Mouse (Mus musculus) limb, embryonic 12.5 days (tissue): Measurements from ENCODE around the gene Med18. TPM values are rescaled to one million over a fixed set of nuclear protein-coding genes. Genes with fewer than 3 reads are reported as not detected.

Experiments used
- ATAC-seq: fragments of 200-750 bp; cut with Nextera tagmentation; 2 replicates; pipeline ENCODE4 v1.8.0; 2017; ENCODE audit warnings: low read depth, moderate TSS enrichment; ENCODE audit not compliant: insufficient number of reproducible peaks, insufficient read depth, low FRiP score, low TSS enrichment
- H3K27ac ChIP-seq: fragments of 300-500 bp; sonication (generic); 2 replicates; pipeline ENCODE4 v1.5.1; 2016; ENCODE audit warnings: mild to moderate bottlenecking, moderate library complexity
- H3K27me3 ChIP-seq: fragments of 300-500 bp; sonication (generic); 2 replicates; pipeline ENCODE4 v1.6.1; 2016; ENCODE audit warnings: mild to moderate bottlenecking, moderate library complexity
- H3K36me3 ChIP-seq: fragments of 300-500 bp; sonication (generic); 2 replicates; pipeline ENCODE4 v1.6.1; 2016; ENCODE audit warnings: mild to moderate bottlenecking, moderate library complexity
- H3K4me1 ChIP-seq: fragments of 300-500 bp; sonication (generic); replicated peaks from 2 replicates; pipeline ENCODE4 v1.6.1; 2016
- H3K4me2 ChIP-seq: fragments of 300-500 bp; sonication (generic); 2 replicates; pipeline ENCODE4 v1.6.1; 2016; ENCODE audit warnings: mild to moderate bottlenecking, moderate library complexity
- H3K4me3 ChIP-seq: fragments of 300-500 bp; sonication (generic); replicated peaks from 2 replicates; pipeline ENCODE4 v1.5.1; 2016; ENCODE audit warnings: mild to moderate bottlenecking
- H3K9ac ChIP-seq: fragments of 300-500 bp; sonication (generic); replicated peaks from 2 replicates; pipeline ENCODE4 v1.6.1; 2016; ENCODE audit warnings: mild to moderate bottlenecking, moderate library complexity
- H3K9me3 ChIP-seq: fragments of 300-500 bp; sonication (generic); 2 replicates; pipeline ENCODE4 v1.6.1; 2016; ENCODE audit warnings: mild to moderate bottlenecking, moderate library complexity
- WGBS: fragments of 180-500 bp; shearing (Covaris S2); methylation state at CpG from one replicate; pipeline ENCODE4 v1.1.7; 2016; 5-methylcytosine and 5-hydroxymethylcytosine counted together
- polyA plus RNA-seq: library from polyadenylated mRNA; unstranded; fragments of >200 nt; fragmentation: Nextera tagmentation; extraction: Ambion mirVana; gene quantifications from 2 replicates; pipeline ENCODE4 v1.2.1, GENCODE M21; 2016

Med18 gene
- polyA plus RNA-seq, 1 experiment from 2014 or later = 35.0 TPM

DNA sequence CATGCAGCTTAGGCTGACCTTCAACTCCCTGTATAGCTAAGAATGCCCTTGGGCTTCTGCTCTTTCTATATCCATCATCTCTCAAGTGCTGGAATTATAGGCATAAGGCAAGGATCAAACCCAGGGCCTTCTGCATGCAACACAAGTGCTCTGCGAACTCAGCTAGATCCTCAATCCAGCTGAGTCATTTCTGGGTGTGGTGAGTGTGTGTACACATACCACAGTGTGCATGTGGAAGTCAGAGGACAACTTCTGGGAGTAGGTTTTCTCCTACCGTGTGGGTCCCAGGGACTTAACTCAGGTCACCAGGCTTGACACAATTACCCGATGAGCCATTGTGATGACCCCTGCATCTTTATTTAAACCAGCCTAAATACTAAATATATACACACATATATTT lies 13.9 kb downstream of the Med18 start:
- WGBS = 85% methylated on average over 3 of the region's 3 CpGs
- H3K4me3 ChIP-seq = no peak overlapping the region
- H3K27me3 ChIP-seq = no peaks in the 10 kb centered on the region
- no peaks in the 10 kb centered on the region for H3K9me3 ChIP-seq
- H3K36me3 ChIP-seq = no peaks in the 10 kb centered on the region
- H3K9ac ChIP-seq = no peak overlapping the region
- no peak overlapping the region for H3K27ac ChIP-seq
- no peak overlapping the region for H3K4me2 ChIP-seq
- ATAC-seq = no peak
- no peaks in the 10 kb centered on the region for H3K4me1 ChIP-seq

DNA sequence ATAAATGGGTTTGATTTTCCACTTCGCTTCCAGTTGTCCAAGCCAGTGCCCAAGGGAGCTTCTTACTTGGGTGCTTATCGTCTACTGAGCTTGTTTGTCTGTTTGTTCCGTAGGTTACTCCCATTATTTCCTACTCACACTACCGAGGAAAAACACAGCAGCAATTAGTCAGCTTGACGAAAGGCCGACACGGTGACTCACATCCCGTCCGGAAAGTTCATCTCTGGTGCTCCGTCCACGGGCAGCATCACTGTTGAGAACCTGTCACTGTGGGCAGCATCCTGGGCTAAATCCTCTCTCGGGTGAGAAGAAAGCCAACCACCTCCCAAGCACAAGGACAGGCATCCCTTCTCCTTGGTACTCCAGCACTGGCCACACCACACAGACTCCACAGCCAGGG lies 17.6 kb downstream of the Med18 start:
- 86% methylated on average over 12 of the region's 12 CpGs for WGBS
- Histone ChIP-seq H3K9me3 (0 out of 2 replicates have a peak, but pooled peaks cover 4% of the 10 kb centered on the region), H3K27me3 (no peaks in the 10 kb centered on the region), H3K9ac (no peak overlapping the region), H3K4me1 (no peaks in the 10 kb centered on the region), H3K4me3 (no peak overlapping the region), H3K36me3 (no peaks in the 10 kb centered on the region), H3K27ac (no peak overlapping the region), H3K4me2 (no peak overlapping the region)
- no peak for ATAC-seq

DNA sequence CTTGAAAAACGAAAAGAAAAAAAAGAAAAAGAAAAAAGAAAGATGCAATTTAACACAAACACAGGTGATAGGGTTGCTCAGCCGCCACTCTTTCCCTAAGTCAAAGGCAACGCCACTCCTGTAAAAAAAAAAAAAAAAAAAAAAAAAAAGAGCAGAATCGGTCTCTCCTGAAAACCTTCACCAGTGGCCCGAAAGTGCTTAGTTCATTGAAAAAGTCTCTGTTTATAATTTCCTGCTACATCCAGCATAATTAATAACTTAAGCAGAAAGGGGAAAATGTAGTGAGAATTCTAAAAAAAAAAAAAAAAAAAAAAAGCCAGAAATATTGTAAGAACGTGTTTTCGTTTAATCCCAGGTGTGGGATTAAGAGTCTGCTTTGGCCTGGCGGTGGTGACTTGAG lies 19.2 kb downstream of the Med18 start:
- Histone ChIP-seq H3K27ac (no peak overlapping the region), H3K36me3 (no peaks in the 10 kb centered on the region), H3K4me1 (no peaks in the 10 kb centered on the region), H3K9me3 (0 out of 2 replicates have a peak, but pooled peaks cover 4% of the 10 kb centered on the region), H3K4me3 (no peak overlapping the region), H3K4me2 (no peak overlapping the region), H3K9ac (no peak overlapping the region), H3K27me3 (no peaks in the 10 kb centered on the region)
- no peak for ATAC-seq
- WGBS = 85% methylated on average over 8 of the region's 8 CpGs

DNA sequence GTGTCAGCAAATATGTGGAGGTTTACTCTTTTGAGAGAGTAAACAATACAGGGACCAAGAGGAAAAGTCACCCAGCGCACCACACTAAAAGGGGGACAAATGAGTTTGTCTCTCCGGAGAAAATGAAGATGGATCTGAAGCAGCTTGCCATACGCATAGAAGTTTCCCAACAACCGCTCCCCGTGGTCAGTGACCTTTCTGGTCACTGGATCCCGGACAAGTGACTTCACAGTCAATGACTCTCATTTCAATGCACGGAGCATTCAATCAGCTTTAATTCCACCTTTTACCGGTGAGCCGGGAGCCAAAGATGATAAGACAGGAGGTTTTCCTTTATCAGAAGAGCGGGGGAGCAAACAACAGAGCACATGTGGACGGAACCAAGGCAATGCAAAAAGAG lies 25.9 kb downstream of the Med18 start:
- no peak for ATAC-seq
- Histone ChIP-seq H3K4me2 (no peak overlapping the region), H3K27me3 (no peaks in the 10 kb centered on the region), H3K27ac (no peak overlapping the region), H3K9me3 (0 out of 2 replicates have a peak, but pooled peaks cover 1% of the 10 kb centered on the region), H3K9ac (no peak overlapping the region), H3K4me3 (no peak overlapping the region), H3K36me3 (no peaks in the 10 kb centered on the region), H3K4me1 (peaks cover 7% of the 10 kb centered on the region)
- 64% methylated on average over 11 of the region's 11 CpGs for WGBS

DNA sequence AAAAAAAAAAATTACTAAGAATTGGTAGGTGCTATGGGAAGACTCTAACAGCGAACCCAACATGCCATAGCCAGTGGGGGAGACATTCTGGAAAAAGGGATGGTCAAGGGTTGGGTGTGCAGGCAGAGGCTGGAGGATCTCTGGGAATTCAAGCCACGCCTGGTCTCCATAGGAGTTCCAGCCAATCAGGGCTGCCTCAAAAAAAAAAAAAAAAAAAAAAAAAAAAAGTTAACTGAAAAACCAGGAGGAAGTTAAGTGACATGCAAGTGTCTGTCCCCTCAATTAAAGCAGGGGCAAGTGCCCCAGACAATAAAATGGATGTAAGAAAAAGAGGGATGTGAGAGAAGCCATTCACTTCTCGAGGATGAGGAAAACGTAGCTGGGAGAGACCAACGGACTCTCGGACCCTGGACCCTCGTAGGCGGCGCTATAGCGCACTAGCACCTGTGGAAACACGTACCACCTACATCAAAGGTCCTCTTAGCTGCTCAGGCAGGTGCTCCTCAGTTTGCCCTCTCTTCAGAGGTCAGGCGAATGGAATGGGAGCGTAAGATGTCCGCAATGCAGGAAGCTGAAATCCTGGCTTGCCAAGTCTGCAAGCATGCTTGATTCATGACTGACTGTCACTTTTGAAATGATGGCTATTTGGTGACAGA lies 30.9 kb downstream of the Med18 start:
- peak overlapping the region; percentile 15 for H3K4me3 ChIP-seq

DNA sequence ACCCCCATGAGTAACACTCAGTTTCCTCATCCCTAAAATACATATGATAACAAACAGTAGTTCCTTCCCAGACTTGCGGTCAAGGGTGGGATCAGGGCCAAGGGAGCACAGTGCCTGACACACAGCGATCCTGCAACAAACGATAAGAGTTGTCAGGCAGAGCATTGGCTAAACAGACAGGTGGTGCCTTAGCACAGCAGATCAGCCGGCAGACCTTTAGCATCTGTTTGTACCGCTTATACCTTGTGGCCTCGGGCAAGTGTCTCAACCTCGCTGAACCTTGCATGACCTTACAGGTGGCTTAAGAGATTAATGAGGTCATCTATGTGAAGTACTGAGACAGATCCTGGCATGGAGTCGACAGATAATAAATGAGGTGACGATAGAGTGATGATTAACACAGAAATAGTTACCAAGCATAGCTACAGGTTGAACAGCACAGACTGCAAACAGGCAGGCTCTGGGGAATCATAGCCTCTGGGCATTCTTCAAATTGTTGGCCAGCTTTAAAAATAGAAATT lies 35.6 kb downstream of the Med18 start:
- H3K27ac ChIP-seq = no peak overlapping the region
- H3K27me3 ChIP-seq = no peaks in the 10 kb centered on the region
- H3K36me3 ChIP-seq = no peaks in the 10 kb centered on the region
- H3K4me1 ChIP-seq = peaks cover 3% of the 10 kb centered on the region; the same call in 1 of the 2 replicates
- ATAC-seq = no peak
- H3K4me3 ChIP-seq = no peak overlapping the region
- peaks cover 4% of the 10 kb centered on the region; the same call in 1 of the 2 replicates for H3K9me3 ChIP-seq
- H3K9ac ChIP-seq = no peak overlapping the region
- H3K4me2 ChIP-seq = no peak overlapping the region
- 31% methylated on average over 9 of the region's 9 CpGs for WGBS

More for the DNA sequence above, 30.9 kb downstream of the Med18 start:
- Histone ChIP-seq H3K27me3 (no peaks in the 10 kb centered on the region), H3K4me2 (peak overlapping the region; percentile 45), H3K9ac (no peak overlapping the region), H3K9me3 (no peaks in the 10 kb centered on the region), H3K36me3 (no peaks in the 10 kb centered on the region), H3K27ac (no peak overlapping the region), H3K4me1 (peaks cover 4% of the 10 kb centered on the region; the same call in 1 of the 2 replicates)
- ATAC-seq = no peak
- WGBS = 11% methylated on average over 14 of the region's 14 CpGs

DNA sequence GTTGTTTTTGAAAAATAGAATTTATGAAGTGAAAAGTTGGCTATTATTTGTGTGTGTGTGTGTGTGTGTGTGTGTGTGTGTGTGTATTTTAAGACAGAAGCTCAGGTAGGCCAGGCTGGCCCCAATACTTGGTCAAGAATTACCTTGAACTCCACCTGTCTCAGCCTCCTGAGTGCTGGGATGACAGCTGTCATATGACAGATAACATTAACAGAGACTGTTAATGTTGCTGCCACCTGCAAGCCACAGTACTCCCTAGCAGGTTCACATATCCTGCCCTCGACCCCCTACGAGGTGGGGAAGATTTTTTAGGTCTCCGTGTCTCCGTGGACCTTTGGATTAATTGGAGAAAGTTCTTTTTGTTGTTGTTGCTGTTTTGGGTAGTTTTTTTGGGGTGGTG lies 36.2 kb downstream of the Med18 start:
- ATAC-seq = no peak
- peaks cover 4% of the 10 kb centered on the region; the same call in 1 of the 2 replicates for H3K9me3 ChIP-seq

DNA sequence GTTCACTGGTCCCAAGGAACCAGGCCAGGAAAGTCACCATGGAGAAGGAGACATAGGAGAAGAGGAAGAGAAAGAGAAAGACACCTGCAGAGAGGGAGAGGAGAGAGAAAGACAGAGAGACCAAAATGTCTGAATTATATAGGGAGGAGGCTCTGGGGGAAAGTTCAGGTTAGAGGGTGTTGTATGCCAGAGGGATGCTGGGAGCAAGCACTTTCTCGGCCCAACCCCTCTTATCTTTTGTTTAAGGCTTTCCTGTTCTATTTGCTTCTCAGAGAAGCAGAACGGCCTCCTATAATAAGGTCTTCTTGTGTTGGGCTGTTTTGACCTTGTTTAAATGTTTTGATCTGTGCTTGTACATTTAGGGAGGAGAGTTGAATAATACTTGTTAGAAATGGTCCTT lies 37.7 kb downstream of the Med18 start:
- H3K9ac ChIP-seq = no peak overlapping the region
- H3K4me2 ChIP-seq = no peak overlapping the region
- H3K4me3 ChIP-seq = no peak overlapping the region
- H3K27me3 ChIP-seq = no peaks in the 10 kb centered on the region
- H3K36me3 ChIP-seq = no peaks in the 10 kb centered on the region
- H3K4me1 ChIP-seq = peaks cover under 1% of the 10 kb centered on the region; the same call in 1 of the 2 replicates
- H3K9me3 ChIP-seq = peaks cover 4% of the 10 kb centered on the region; the same call in 1 of the 2 replicates
- WGBS = 73% methylated on average over 2 of the region's 2 CpGs
- H3K27ac ChIP-seq = no peak overlapping the region
- no peak for ATAC-seq

More for the DNA sequence above, 36.2 kb downstream of the Med18 start:
- Histone ChIP-seq H3K4me1 (no peaks in the 10 kb centered on the region), H3K9ac (no peak overlapping the region), H3K4me2 (no peak overlapping the region), H3K27ac (no peak overlapping the region), H3K4me3 (no peak overlapping the region), H3K36me3 (no peaks in the 10 kb centered on the region), H3K27me3 (no peaks in the 10 kb centered on the region)
- 85% methylated on average over 4 of the region's 4 CpGs for WGBS

DNA sequence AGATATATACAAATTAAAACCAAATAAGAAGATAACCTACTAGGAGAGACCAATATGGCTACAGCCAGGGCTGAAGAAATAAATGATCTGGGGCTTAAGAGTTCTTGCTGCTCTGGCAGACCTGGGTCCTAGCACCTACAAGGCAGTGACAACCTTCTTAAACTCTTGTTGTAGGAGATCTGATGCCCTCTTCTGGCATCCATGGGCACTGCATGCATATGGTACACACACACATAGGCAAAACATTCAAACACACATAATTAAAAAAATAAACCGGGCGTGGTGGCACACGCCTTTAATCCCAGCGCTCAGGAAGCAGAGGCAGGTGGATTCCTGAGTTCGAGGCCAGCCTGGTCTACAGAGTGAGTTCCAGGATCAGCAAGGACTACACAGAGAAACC lies 39.0 kb downstream of the Med18 start:
- Histone ChIP-seq H3K9me3 (peaks cover 4% of the 10 kb centered on the region; the same call in 1 of the 2 replicates), H3K36me3 (no peaks in the 10 kb centered on the region), H3K4me3 (no peak overlapping the region), H3K27ac (no peak overlapping the region), H3K27me3 (no peaks in the 10 kb centered on the region), H3K9ac (no peak overlapping the region), H3K4me2 (no peak overlapping the region), H3K4me1 (peaks cover 13% of the 10 kb centered on the region)
- WGBS = 92% methylated on average over 5 of the region's 5 CpGs
- ATAC-seq = no peak

DNA sequence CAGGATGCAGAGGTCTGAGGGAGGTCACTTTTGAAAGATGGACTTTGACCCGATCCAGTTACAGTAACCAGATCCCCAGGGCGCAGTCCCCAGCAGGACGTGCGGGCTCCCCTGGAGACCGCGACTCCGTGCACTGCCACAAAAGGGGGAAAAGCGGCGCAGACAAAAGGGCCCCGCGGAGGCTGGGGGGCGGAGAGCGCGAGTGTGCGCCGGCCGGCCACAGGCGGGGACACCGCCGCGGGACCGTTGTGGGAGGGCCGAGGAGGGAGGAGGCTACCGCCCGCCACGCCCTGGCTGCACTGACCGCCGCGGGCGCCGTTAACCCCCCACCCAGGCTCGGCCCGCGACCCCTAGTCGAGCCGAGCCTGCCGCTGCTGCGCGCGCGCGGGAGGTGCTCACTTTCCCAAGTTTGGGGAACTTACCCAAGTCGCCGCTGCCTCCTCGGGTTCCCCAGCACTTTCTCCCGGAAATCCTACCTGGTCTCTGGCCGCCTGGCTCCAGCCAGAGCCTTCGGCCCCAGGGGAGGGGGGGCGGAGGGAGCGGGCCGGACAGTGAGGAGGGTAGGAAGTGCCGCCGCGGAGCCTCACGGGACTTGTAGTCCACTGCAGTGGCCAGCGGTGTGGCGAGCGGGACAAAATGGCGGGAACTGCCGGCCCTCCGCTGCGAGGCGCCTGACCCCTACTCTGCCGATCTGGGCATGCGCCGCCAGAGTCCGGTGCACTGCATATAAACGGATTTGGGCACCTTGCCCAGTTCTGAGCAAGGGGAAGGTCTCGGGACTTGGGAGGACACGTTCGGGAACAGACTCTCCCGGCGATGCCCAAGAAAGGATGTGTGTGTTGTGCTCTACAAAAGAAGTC lies 41.6 kb downstream of the Med18 start, which contains the start of gene Phactr4:
Gene Phactr4, minus strand, starts transcription at position 567 of the 860 bp plus-strand sequence.
- WGBS = under 1% methylated on average over 73 of the region's 73 CpGs
- ATAC-seq = peak; percentile 95
- Histone ChIP-seq H3K27ac (peak within 1 kb of the TSS; percentile 99), H3K9ac (peak within 1 kb of the TSS; percentile 91), H3K27me3 (no peaks in the 10 kb centered on the region), H3K9me3 (peaks cover 4% of the 10 kb centered on the region; the same call in 1 of the 2 replicates), H3K4me2 (peak within 1 kb of the TSS; percentile 63), H3K4me3 (peak within 1 kb of the TSS; percentile 78), H3K4me1 (peaks cover 18% of the 10 kb centered on the region), H3K36me3 (no peaks in the 10 kb centered on the region)

DNA sequence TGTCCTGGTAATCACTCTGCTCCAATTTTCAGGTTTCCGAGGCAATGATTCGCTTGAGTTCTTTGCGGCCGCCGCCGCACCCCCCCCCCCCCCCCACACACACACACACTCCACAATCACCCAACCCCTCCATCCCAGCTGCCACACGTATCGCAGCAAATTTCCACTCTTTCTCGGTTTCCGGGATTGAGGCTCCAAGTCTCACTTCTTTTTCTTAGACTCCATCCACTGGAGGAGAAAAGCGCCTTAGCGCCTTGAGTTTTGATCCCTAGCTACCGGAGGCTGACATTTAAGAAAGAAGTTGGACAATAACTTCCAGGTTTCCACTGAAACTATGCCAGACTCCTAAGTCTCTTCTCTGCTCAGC lies 42.2 kb downstream of the Med18 start:
- Histone ChIP-seq H3K4me1 (peaks cover 22% of the 10 kb centered on the region), H3K9ac (peak overlapping the region; percentile 91), H3K27me3 (no peaks in the 10 kb centered on the region), H3K36me3 (no peaks in the 10 kb centered on the region), H3K27ac (peak overlapping the region; percentile 99), H3K4me3 (peak overlapping the region; percentile 78), H3K4me2 (peak overlapping the region; percentile 63), H3K9me3 (peaks cover 4% of the 10 kb centered on the region; the same call in 1 of the 2 replicates)
- no peak for ATAC-seq
- WGBS = under 1% methylated on average over 12 of the region's 13 CpGs
